In the genomic region with DNA sequence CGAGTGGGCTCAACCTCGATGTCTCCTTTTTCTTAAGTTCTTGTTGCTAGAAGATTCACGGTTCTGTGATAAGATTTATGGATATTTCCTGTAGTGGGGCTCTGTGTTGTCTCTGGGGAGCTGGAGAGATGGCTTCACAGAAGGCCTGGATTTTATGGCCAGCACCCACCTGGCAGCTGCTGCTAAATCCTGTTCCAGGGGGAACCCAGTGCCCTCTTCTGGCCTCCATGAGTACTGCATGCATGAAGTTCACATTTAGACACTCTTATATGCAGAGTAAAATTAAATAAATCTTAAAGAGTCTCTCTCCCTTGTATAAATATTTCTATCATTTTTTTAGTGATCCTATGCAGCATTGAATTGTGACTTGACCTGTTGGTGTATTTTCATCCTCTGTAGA, we compare ENCODE assay signal across 9 mouse cellular contexts.
DNase-seq lines count a peak whose midpoint lies in the region; ATAC-seq and TF ChIP-seq lines count a peak whose summit lies in the region.
"Had no signal": no experiment of that assay in that cellular context is flagged by ENCODE, and none has a peak within 500 bp of the region (broad histone marks: within the 10 kb centered on the region; RNA-seq: fewer than 3 reads in every experiment).

No protein-coding gene starts in this region.

- no peak overlapping the region for H3K4me3 ChIP-seq in heart, postnatal 0 days (ENCODE audit: low read depth, low read length)
- H3K4me3 ChIP-seq in heart, embryonic 11.5 days (ENCODE audit: low read depth, low read length): no peak overlapping the region
- H3K4me3 ChIP-seq in thymus, adult 2 months (ENCODE audit: control insufficient read depth, insufficient read depth, low read length): no peak overlapping the region
- H3K4me3 ChIP-seq: embryonic facial prominence, embryonic 12.5 days had no signal

- no peaks in the 10 kb centered on the region for H3K9me3 ChIP-seq in heart, postnatal 0 days (replicated peaks; ENCODE audit: control insufficient read depth, low read length)
- H3K9me3 ChIP-seq in heart, embryonic 11.5 days (replicated peaks; ENCODE audit: control insufficient read depth, low read length): no peaks in the 10 kb centered on the region
- H3K9me3 ChIP-seq: embryonic facial prominence, embryonic 12.5 days had no signal

- DNase-seq in heart, postnatal 0 days (ENCODE audit: low spot score): no peak
- peak; percentile 47 for DNase-seq in thymus, adult 2 months
- DNase-seq in thymus, adult 18-20 months: no peak
- DNase-seq in cerebellum, adult 8-10 months: peak; percentile 49
- peak; percentile 33 for DNase-seq in layer of hippocampus, adult 9-11 months
- DNase-seq in skeletal muscle tissue, adult 2 months (ENCODE audit: low read depth, low spot score): peak; percentile 16

- H3K27ac ChIP-seq in heart, postnatal 0 days (ENCODE audit: low read depth): no peak overlapping the region
- no peak overlapping the region for H3K27ac ChIP-seq in heart, embryonic 11.5 days (ENCODE audit: low read depth, low read length)
- H3K27ac ChIP-seq in thymus, adult 2 months (ENCODE audit: control insufficient read depth, insufficient read depth, low read length): no peak overlapping the region
- H3K27ac ChIP-seq: embryonic facial prominence, embryonic 12.5 days had no signal

- no peaks in the 10 kb centered on the region for H3K4me1 ChIP-seq in heart, postnatal 0 days (ENCODE audit: control insufficient read depth, insufficient read depth)
- H3K4me1 ChIP-seq in heart, embryonic 11.5 days (ENCODE audit: control insufficient read depth, insufficient read depth, low read length): no peaks in the 10 kb centered on the region
- no peaks in the 10 kb centered on the region for H3K4me1 ChIP-seq in thymus, adult 2 months (replicated peaks; ENCODE audit: control insufficient read depth, insufficient read depth, low read length)
- H3K4me1 ChIP-seq: embryonic facial prominence, embryonic 12.5 days had no signal

- TF ChIP-seq POLR2A in thymus, adult 2 months (IDR thresholded peaks at IDR 0.05; ENCODE audit: control insufficient read depth, extremely low read depth, insufficient read depth, low read length, poor library complexity): no peak

- H3K4me2 ChIP-seq in heart, postnatal 0 days (ENCODE audit: low read depth, low read length): no peak overlapping the region
- no peak overlapping the region for H3K4me2 ChIP-seq in heart, embryonic 11.5 days
- H3K4me2 ChIP-seq: embryonic facial prominence, embryonic 12.5 days had no signal

- ATAC-seq in heart, postnatal 0 days (ENCODE audit: insufficient read depth, low read depth): no peak
- ATAC-seq in heart, embryonic 11.5 days (replicated peaks; ENCODE audit: insufficient number of reproducible peaks, low FRiP score, low TSS enrichment): no peak
- ATAC-seq in erythroid progenitor cell, adult 5-6 weeks (replicated peaks; ENCODE audit: low FRiP score, poor library complexity, severe bottlenecking): no peak

- no peaks in the 10 kb centered on the region for H3K27me3 ChIP-seq in heart, postnatal 0 days (ENCODE audit: control insufficient read depth, insufficient read depth, low read length)
- no peaks in the 10 kb centered on the region for H3K27me3 ChIP-seq in heart, embryonic 11.5 days (ENCODE audit: control insufficient read depth, insufficient read depth, low read length)
- H3K27me3 ChIP-seq in thymus, adult 2 months (ENCODE audit: control insufficient read depth, insufficient read depth, low read length): no peaks in the 10 kb centered on the region
- H3K27me3 ChIP-seq: embryonic facial prominence, embryonic 12.5 days had no signal

- no peak overlapping the region for H3K9ac ChIP-seq in heart, postnatal 0 days (replicated peaks; ENCODE audit: low read depth, low read length)
- no peak overlapping the region for H3K9ac ChIP-seq in heart, embryonic 11.5 days (ENCODE audit: low read depth, low read length)
- H3K9ac ChIP-seq: embryonic facial prominence, embryonic 12.5 days had no signal

- TF ChIP-seq CTCF in heart, postnatal 0 days (IDR thresholded peaks at IDR 0.05; ENCODE audit: low read depth): peak; percentile 50
- TF ChIP-seq CTCF in thymus, adult 2 months (IDR thresholded peaks at IDR 0.05; ENCODE audit: borderline replicate concordance, control insufficient read depth, extremely low read depth, insufficient read depth, low read length, poor library complexity): no peak

- peaks cover 81% of the 10 kb centered on the region for H3K36me3 ChIP-seq in heart, postnatal 0 days (replicated peaks; ENCODE audit: control insufficient read depth, insufficient read depth, low read length)
- H3K36me3 ChIP-seq in heart, embryonic 11.5 days (ENCODE audit: control insufficient read depth, insufficient read depth, low read length): peaks cover 29% of the 10 kb centered on the region
- no peaks in the 10 kb centered on the region for H3K36me3 ChIP-seq in thymus, adult 2 months (ENCODE audit: control insufficient read depth, insufficient read depth, low read length)
- H3K36me3 ChIP-seq: embryonic facial prominence, embryonic 12.5 days had no signal

- 80% methylated on average over 3 of the region's 3 CpGs for WGBS in heart, postnatal 0 days
- WGBS in heart, embryonic 11.5 days (ENCODE audit: insufficient replicate concordance): 79% methylated on average over 3 of the region's 3 CpGs
- WGBS in thymus, adult 2 months: 96% methylated on average over 3 of the region's 3 CpGs

- TF ChIP-seq EP300 in heart, postnatal 0 days (IDR thresholded peaks at IDR 0.05; ENCODE audit: low read depth): no peak

Comparison
In these comparisons a context has a peak if more than half of its experiments do, and no peak if none do; other contexts are left out.
1. DNase-seq: peak in thymus, adult 2 months (single experiment), cerebellum, adult 8-10 months (single experiment), layer of hippocampus, adult 9-11 months (single experiment) and skeletal muscle tissue, adult 2 months (single experiment); none in heart, postnatal 0 days (single experiment) and thymus, adult 18-20 months (0 of 2).